Mouse (Mus musculus) heart, postnatal 10 days (tissue): ENCODE measurements around the gene Fhdc1. TPM values are rescaled to one million over a fixed set of nuclear protein-coding genes. Genes with fewer than 3 reads are reported as not detected.

Experiments used
- DNase-seq, 2 experiments: peaks; one replicate each; pipeline ENCODE4 v3.0.0; 2021
- intact Hi-C: fragments of 180-260 bp; cut with DNase I; formaldehyde crosslinking; loops from one replicate; pipeline ENCODE4 v1.15.1; 2025
- total RNA-seq, 2 experiments: library from RNA; stranded (reverse); gene quantifications; 2 replicates each; pipeline ENCODE4 v1.2.3; 2021

The Fhdc1 gene
- 1 to 10 TPM in 1 of 2 experiments, under 1 TPM in 1; 0.41 to 1.2 TPM for total RNA-seq

DNA sequence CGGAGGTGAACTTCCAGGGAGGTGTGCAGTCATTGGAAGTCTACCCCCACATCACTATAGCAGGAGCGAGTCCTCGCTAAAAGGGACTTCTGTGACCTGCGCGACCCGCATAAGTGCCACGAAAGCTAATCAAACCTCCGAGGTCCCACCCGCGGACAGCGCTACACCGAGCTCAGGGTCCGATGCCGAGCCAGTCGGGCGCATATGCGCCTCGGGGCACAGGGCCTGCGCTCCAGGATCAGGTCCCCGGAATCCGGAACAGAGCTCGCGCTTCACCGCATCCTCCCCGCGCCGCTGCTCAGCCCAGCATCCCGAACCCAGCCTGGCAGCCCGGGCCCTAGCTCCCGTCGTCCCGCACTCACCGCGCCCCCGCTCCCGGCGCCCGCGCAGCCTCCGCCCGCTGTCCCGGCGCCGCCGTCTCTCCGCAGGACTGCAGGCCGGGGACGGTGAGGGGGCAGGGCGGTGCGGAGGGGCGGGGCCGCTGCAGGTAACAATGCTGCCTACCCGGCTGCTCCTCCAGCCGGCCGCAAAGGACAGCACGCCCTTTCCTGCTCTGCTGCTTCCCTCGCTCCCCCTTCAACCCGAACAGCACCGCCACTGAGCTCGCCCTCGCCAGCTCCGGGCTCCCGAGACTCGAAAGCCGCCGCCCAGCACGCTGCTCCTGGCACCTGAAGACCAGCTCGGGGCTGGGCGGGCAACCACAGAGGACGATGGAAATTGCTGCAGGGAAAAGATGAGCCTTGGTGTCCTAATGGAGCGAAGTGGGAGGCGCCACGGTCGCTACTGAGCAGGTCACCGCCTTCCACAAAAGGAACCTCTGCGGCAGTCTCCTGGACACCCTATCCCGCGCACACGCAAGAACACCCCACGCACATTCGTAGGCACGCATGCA lies at the start of gene Fhdc1:
Gene Fhdc1 (minus strand): TSS at position 424 of the 892 bp plus-strand sequence.
- peak; percentile 45 to 49 for DNase-seq
- intact Hi-C loops: loop anchor here (5.0 kb wide), 2 partner anchors 62 to 128 kb away; no protein-coding TSS in a partner anchor

- intact Hi-C loops: no loop called here
These were observed 48.8 kb upstream of the Fhdc1 start for GRCm38 (mm10) chr3:84529021-84529420.

DNA sequence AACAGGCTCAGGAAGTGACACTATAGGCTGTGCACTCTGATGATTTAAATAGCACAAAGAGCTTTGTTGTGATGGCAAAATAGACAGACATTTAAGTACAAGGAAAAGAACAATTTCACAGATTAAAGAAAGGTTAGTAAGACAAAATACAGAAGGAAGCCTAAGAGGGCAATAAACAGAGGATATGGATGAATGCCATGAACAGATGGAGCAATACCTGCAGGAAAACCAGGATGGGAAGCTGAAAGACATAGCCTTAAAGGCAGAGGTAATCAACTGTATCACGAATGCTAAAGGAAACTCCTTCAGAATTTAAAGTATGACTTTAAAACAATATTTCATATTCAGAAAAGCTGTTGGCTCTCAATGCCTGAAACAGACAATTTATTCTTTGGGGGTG lies 44.7 kb upstream of the Fhdc1 start:
- DNase-seq: no peak
- intact Hi-C loops: no loop called here

More at GRCm38 (mm10) chr3:84529021-84529420, 48.8 kb upstream of the Fhdc1 start:
- no peak for DNase-seq

DNA sequence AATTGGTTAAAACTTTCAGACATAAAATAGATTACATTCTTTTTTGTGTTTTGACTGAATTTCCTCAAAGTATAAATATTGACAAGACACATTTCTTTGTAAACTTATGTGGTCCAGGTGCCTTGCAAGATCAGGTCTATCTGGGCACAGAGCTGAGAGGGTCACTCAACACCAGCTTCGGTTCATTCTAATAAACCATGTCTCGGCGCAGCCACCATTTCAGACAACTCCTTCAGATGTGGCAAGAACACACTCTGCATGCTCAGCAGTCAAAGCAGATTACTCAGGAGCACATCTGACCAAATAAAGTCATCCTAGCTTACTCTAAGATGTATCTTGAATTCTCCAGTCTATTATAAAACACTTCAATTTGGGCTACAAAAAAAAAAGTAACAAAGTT lies 35.9 kb upstream of the Fhdc1 start:
- intact Hi-C loops: no loop called here

GRCm38 (mm10) chr3:84512774-84513515 lies 32.7 kb upstream of the Fhdc1 start:
- intact Hi-C loops: no loop called here

More for the DNA sequence above, 35.9 kb upstream of the Fhdc1 start:
- DNase-seq: no peak

DNA sequence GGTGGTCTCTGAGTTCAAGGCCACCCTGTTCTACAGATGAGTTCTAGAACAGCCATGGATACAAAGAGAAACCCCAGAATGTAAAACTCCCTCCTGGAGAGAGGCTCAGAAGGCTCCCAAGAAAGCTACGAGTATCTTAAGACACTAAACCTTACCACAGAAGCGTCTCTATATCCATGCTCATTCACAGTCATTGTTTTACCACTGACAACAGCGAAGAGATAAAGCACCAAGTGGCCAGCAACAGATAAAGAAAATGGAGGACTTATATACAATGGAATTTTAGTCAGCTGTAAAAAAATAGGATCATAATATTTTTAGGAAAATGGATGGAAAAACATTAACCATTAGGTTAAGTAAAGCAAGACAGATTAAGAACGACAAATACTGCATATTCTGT lies 25.0 kb upstream of the Fhdc1 start:
- DNase-seq: no peak
- intact Hi-C loops: no loop called here

More at GRCm38 (mm10) chr3:84512774-84513515, 32.7 kb upstream of the Fhdc1 start:
- no peak for DNase-seq

DNA sequence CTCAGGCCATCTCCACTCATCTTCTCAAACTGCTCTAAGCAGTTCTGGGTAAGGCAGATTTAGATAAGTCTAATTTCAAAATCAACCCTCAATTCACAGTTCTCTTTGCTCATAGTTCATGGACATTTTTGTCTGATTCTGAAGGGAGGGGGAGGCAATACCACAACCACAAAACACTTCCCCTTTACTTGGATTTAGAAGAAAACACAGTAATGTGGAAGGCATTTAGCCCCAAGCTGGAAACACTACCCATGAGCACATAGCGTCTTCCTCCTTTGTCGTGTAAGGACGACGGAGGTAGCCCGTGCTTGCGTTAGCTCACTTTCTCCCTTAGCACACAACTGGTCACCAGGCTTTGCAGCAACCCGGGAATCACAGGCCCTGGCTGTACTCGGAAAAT lies 24.1 kb upstream of the Fhdc1 start:
- intact Hi-C loops: no loop called here
- no peak for DNase-seq

GRCm38 (mm10) chr3:84502101-84502500 lies 21.9 kb upstream of the Fhdc1 start:
- intact Hi-C loops: no loop called here
- no peak for DNase-seq

DNA sequence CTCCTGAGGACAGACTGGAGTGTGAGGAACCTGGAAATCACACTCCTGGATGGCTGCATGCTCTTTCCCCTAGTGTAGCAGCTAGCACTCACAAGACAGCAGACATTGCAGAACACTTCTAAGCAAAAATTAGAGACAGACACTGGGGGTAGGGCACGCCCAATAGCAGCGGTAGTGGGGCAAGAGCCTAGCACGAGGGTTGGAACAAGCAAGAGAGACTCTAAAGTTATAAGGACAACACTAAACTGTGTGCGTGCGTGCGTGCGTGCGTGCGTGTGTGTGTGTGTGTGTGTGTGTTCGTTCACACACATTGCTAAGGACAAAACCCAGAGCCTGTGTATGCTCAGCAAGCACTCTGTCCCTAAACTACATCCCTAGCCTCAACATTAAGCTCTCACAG lies 20.3 kb upstream of the Fhdc1 start:
- no peak for DNase-seq
- intact Hi-C loops: no loop called here

DNA sequence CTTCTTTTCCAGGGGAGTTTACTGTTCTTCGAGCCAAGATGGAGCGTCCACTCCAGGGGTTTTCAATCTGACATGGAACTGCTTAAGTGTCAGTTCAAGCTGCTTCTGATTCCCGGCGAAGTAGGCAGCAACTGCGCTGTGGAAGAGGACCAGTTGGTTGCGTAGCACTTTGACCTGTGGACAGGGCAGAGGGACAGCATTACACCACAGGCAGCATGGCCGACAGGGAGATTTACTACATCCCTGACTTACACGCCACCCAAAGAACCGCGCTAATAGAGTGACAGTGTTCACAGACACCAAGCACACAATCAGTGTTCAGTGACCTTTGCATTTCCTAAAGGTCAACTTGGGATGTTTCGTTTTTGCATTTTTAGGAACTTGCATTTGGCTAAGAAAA lies 17.5 kb upstream of the Fhdc1 start:
- intact Hi-C loops: no loop called here
- no peak for DNase-seq

GRCm38 (mm10) chr3:84492657-84493056 lies 12.4 kb upstream of the Fhdc1 start:
- intact Hi-C loops: no loop called here
- DNase-seq: no peak

GRCm38 (mm10) chr3:84492148-84492547 lies 11.9 kb upstream of the Fhdc1 start:
- DNase-seq: no peak
- intact Hi-C loops: no loop called here

DNA sequence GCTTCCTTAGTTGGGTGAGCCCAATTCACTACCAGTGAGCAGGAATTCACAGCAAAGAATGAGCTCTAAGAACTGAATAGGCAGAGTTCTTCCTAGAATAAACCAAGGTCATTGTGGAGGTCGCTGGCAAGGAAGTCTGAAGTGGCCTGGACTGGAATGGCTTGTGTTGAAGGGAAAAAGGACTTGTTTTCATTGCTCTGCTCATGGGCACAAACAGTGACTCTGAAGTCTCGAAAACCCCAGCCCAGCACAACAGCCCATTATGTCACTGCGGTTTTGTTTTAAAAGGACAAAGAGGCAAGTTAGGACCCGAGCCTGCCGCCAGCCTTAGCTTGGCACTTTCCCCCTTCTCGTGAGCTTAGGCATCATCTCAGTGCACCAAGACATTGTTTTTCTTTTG lies 8.5 kb upstream of the Fhdc1 start:
- intact Hi-C loops: no loop called here
- no peak for DNase-seq

GRCm38 (mm10) chr3:84484891-84485290 lies 4.7 kb upstream of the Fhdc1 start:
- intact Hi-C loops: loop anchor here (5.0 kb wide), 2 partner anchors 57 to 133 kb away; no protein-coding TSS in a partner anchor
- no peak for DNase-seq

DNA sequence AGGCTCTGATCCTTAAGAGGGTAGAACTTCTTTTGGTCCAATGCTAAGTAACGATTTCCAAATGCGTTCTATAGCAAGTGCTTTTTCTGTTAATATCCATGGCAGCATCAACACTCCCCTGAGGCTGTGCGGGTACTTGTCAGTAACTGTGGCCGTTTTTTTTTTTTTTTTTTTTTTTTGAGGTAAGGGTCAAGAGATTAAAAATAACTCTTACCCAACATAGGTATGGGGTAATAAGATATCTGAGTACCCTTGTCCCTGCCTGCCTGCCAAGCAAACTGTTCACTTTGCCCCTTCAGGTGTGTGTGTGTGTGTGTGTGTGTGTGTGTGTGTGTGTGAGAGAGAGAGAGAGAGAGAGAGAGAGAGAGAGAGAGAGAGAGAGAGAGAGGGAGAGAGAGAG lies 4.1 kb upstream of the Fhdc1 start:
- DNase-seq: no peak
- intact Hi-C loops: loop anchor here (5.0 kb wide), 2 partner anchors 58 to 132 kb away; no protein-coding TSS in a partner anchor

DNA sequence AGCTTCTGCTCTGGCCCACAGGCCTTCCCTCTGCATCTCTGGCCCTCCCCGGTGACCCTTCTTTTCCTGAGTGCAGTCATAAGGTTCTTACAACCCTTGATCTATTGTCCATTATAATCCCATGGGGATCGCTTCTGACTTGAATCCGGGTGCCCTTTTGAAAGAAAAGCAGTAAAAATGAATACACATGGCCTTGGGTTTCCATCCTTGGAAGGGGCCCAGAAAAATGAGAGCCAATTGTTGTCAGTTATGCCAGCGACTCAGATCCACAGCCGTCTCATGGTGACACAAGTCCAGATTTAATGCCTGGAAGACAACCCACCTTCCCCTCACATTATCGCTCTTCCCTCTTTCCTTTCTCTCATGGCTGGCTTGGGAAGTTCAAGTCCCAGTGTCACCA lies 1.9 kb upstream of the Fhdc1 start:
- no peak for DNase-seq
- intact Hi-C loops: loop anchor here (5.0 kb wide), 2 partner anchors 60 to 130 kb away; no protein-coding TSS in a partner anchor

GRCm38 (mm10) chr3:84481104-84481503 lies 875 bp upstream of the Fhdc1 start:
- intact Hi-C loops: loop anchor here (5.0 kb wide), 2 partner anchors 61 to 129 kb away; no protein-coding TSS in a partner anchor

DNA sequence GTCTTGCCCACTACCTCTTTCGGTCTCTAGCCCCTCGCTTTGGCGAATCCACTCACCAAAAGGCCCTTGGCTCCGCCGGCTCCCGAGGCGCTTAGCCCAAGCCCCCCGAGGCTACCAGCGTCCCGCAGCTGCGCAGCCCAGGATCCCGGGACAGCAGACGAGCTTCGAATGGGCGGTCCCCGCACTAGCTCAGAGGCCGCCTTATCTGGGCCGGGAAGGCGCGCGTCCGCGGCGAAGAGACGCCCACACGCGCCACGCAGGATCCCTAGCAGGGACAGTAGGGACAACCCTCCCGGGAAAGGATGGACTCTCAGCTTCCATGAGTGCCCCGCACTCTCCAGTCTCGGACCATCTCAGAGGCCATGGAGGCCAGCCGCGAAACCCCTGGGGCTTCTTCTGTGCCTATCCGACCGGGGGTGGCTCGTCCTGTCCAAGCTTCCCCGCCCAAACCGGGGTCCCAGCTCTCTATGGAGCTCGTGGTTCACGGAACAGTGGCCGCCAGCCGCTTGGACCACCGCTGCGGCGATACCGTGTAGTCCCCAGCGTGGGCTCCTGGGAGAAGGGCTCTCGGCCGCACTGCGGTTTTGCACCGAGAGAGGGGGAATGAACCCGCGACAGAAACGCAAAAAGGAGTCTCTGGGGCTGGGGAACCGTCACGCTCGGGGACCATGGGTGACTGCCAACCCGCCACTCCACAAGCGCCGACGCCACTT lies 780 bp downstream of the Fhdc1 start:
- intact Hi-C loops: loop anchor here (5.0 kb wide), 3 partner anchors 63 to 127 kb away; no protein-coding TSS in a partner anchor
- DNase-seq: peak; percentile 52 to 56

More at GRCm38 (mm10) chr3:84481104-84481503, 875 bp upstream of the Fhdc1 start:
- DNase-seq: peak; percentile 48 to 56

DNA sequence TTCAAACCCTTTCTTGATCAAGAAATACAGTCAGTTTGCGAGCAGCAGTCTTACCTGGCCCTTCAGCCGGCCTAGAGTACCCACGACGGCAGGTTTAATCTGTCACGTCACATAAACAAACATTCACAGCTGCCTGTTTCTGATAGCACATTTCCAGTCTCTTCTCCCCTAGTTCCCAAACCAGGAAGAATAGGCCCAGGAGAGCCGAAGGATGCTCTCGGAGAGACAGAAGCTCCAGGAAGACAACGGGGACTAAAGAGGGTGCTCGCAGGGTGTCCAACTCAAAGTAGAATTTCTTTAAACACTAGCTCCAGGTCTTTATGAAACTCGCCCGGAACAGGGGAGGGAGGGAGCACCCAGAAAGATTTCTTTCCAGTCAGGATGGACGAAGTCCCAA lies 1.3 kb downstream of the Fhdc1 start:
- intact Hi-C loops: loop anchor here (5.0 kb wide), 1 partner anchor 67 kb away; no protein-coding TSS in a partner anchor
- no peak for DNase-seq

- intact Hi-C loops: loop anchor here (5.0 kb wide), 1 partner anchor 66 kb away; no protein-coding TSS in a partner anchor
- DNase-seq: no peak
These were observed 2.0 kb downstream of the Fhdc1 start for GRCm38 (mm10) chr3:84478195-84478594.
